Comparison of ENCODE assay signal across 21 mouse cellular contexts in the genomic region with DNA sequence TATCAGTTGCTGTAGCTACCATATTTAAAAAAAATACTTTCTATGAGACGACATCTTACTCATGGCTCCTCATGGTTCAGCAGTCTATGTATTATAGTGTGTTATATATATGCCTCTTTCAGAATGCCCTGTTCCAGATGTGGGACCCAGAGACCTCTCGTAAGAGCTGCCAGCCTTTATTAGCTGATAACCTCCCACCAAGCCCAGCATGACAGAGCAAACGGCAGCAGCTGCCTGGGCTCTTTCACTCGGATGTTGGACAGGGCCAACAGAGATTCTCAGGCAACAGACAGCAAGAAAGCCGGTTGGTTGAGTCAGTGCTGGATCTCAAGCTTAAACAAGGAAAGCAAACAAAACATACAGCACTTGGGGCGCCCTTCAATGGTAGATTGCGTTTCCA. TPM values are rescaled to one million over a fixed set of nuclear protein-coding genes. Genes with fewer than 3 reads are reported as not detected.
"Had no signal": no experiment of that assay in that cellular context is flagged by ENCODE, and none has a peak within 500 bp of the region (broad histone marks: within the 10 kb centered on the region; RNA-seq: fewer than 3 reads in every experiment).

No protein-coding gene starts in this region.

- H3K9ac ChIP-seq: liver, embryonic 12.5 days; liver, embryonic 14.5 days; midbrain, embryonic 12.5 days; neural tube, embryonic 13.5 days; neural tube, embryonic 15.5 days; stomach, embryonic 15.5 days had no signal

- H3K4me2 ChIP-seq: liver, embryonic 12.5 days; midbrain, embryonic 12.5 days; neural tube, embryonic 13.5 days; neural tube, embryonic 15.5 days; stomach, embryonic 15.5 days had no signal

- H3K4me3 ChIP-seq: liver, embryonic 12.5 days; megakaryocyte, embryonic 14.5 days; midbrain, embryonic 10.5 days; midbrain, embryonic 12.5 days; myocyte; neural tube, embryonic 13.5 days; neural tube, embryonic 15.5 days; stomach, embryonic 15.5 days had no signal

- H3K27ac ChIP-seq: liver, embryonic 12.5 days; liver, embryonic 14.5 days; midbrain, embryonic 10.5 days; midbrain, embryonic 12.5 days; neural tube, embryonic 13.5 days; neural tube, embryonic 15.5 days had no signal

- H3K9me3 ChIP-seq: liver, embryonic 12.5 days; midbrain, embryonic 10.5 days; midbrain, embryonic 12.5 days; neural tube, embryonic 13.5 days; neural tube, embryonic 15.5 days; stomach, embryonic 15.5 days had no signal

- H3K4me1 ChIP-seq: midbrain, embryonic 10.5 days; midbrain, embryonic 12.5 days; neural tube, embryonic 13.5 days had no signal

- H3K27me3 ChIP-seq: liver, embryonic 12.5 days; megakaryocyte, embryonic 14.5 days; midbrain, embryonic 12.5 days; neural tube, embryonic 13.5 days; neural tube, embryonic 15.5 days; stomach, embryonic 15.5 days had no signal

- ATAC-seq: liver, embryonic 12.5 days; midbrain, embryonic 16.5 days had no signal

- DNase-seq: lung, postnatal 4 days; midbrain, embryonic 14.5 days; right cerebral cortex, postnatal 14 days; thymus, adult 18-20 months; thymus, postnatal 14 days; thymus, postnatal 36 days had no signal

- H3K36me3 ChIP-seq: liver, embryonic 12.5 days; midbrain, embryonic 10.5 days; midbrain, embryonic 12.5 days; neural tube, embryonic 13.5 days; neural tube, embryonic 15.5 days; stomach, embryonic 15.5 days had no signal

RNA-seq across cellular contexts. Expression of gene Gm10322, which starts 52.6 kb away (rescaled TPM):
- polyA plus RNA-seq: liver, embryonic 12.5 days; liver, embryonic 14.5 days; liver, embryonic 16.5 days; lung, embryonic 16.5 days; midbrain, embryonic 10.5 days; midbrain, embryonic 12.5 days; midbrain, embryonic 14.5 days; midbrain, embryonic 16.5 days; neural tube, embryonic 11.5 days; neural tube, embryonic 13.5 days; neural tube, embryonic 15.5 days; spleen, adult 2 months; stomach, embryonic 15.5 days; thymus, postnatal 0 days had no signal
